Mouse (Mus musculus) embryo, embryonic 10.5 days (tissue): ENCODE measurements at regions not wholly inside any gene's neighbourhood (a gene's known extent, or its start where the extent isn't known, plus 50 kb on each side); places are given as distances from the start of the nearest gene placed in this dataset.

ENCODE experiments used
- DNase-seq: peaks from one replicate; pipeline ENCODE4 v3.0.0-alpha.2; 2015; ENCODE audit warnings: low spot score

DNA sequence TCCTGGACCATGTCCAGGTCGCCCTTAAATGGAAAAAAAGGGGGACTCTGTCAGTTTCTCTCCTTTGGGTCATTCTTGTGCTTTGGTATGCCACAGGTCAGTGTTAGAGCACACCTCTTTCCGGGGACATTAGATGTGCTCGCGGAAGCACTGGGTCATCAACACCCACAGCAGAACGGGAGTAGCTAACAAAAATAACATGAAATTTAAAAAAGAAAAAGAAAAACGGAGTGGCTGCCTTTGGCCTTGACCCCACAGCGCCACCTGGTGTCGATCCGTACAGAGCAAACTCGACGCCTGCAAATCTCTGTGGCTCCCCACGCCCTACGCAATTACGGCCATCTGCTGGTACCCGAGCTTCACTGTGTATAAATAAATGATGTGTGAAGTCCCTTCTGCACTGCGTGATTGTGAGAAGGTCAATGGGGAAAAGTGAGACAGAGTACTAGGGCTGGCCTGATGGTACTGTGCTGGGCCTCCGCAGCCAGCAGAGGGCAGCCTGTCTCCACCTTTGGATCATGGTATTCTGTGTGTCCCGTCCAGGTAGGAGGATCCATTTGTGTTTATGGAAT, 99.0 kb upstream of the Slc7a12 start:
- peak; percentile 77 for DNase-seq

DNA sequence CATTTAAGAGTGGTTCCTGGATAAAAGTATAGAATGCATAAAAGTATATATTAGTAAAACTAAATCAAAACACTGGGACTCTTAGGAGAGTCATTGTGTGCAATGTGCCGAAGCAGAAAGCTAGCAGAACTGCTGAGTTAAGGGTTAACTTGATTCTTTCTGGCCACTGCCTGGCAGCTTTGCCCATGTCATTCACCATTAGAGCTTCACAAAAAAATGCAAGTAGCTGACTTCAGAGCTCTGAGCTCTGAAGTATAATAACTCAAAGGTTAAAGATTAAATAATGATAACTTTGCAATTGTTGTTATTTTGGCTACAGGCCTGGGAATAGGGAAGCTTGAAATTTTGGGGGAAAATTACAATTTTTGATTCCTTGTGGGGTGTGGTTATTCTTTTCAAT, 89.8 kb upstream of the Slc7a12 start:
- no peak for DNase-seq

GRCm38 (mm10) chr3:14398676-14399075, 81.8 kb upstream of the Slc7a12 start:
- no peak for DNase-seq

- no peak for DNase-seq
Measured at GRCm38 (mm10) chr3:14408435-14409125, 71.9 kb upstream of the Slc7a12 start.
